Mouse (Mus musculus) forebrain, postnatal 0 days (tissue): ENCODE data around the gene Vapb. TPM values are rescaled to one million over a fixed set of nuclear protein-coding genes. Genes with fewer than 3 reads are reported as not detected.

ENCODE experiments used
- ATAC-seq: fragments of 200-750 bp; cut with Nextera tagmentation; 2 replicates; pipeline ENCODE4 v1.8.0; 2017; ENCODE audit warnings: mild to moderate bottlenecking, moderate library complexity
- DNase-seq: peaks from one replicate; pipeline ENCODE4 v3.0.0-alpha.2; 2015
- H3K27ac ChIP-seq: fragments of 300-500 bp; sonication (generic); 2 replicates; pipeline ENCODE4 v1.5.1; 2014; ENCODE audit warnings: low read depth, mild to moderate bottlenecking, antibody characterized with exemption, low read length, moderate library complexity, mixed read lengths
- H3K27me3 ChIP-seq: fragments of 300-500 bp; sonication (generic); 2 replicates; pipeline ENCODE4 v1.6.1; 2014; ENCODE audit warnings: mild to moderate bottlenecking, low read length, mixed read lengths; ENCODE audit not compliant: insufficient read depth
- H3K36me3 ChIP-seq: fragments of 300-500 bp; sonication (generic); 2 replicates; pipeline ENCODE4 v1.6.1; 2014; ENCODE audit warnings: mild to moderate bottlenecking, moderate library complexity; ENCODE audit not compliant: insufficient read depth
- H3K4me1 ChIP-seq: fragments of 300-500 bp; sonication (generic); 2 replicates; pipeline ENCODE4 v1.6.1; 2014; ENCODE audit warnings: antibody characterized with exemption; ENCODE audit not compliant: insufficient read depth
- H3K4me2 ChIP-seq: fragments of 300-500 bp; sonication (generic); 2 replicates; pipeline ENCODE4 v1.6.1; 2014; ENCODE audit warnings: low read depth, mild to moderate bottlenecking, moderate library complexity
- H3K4me3 ChIP-seq: fragments of 300-500 bp; sonication (generic); 2 replicates; pipeline ENCODE4 v1.5.1; 2014; ENCODE audit warnings: low read depth, low read length, mixed read lengths
- H3K9ac ChIP-seq: fragments of 300-500 bp; sonication (generic); 2 replicates; pipeline ENCODE4 v1.6.1; 2014; ENCODE audit warnings: mild to moderate bottlenecking
- H3K9me3 ChIP-seq: fragments of 300-500 bp; sonication (generic); 2 replicates; pipeline ENCODE4 v1.6.1; 2016; ENCODE audit warnings: low read length
- CTCF ChIP-seq: sonication (generic); IDR thresholded peaks from 2 replicates; pipeline ENCODE4 v1.5.1; 2016; ENCODE audit warnings: antibody characterized with exemption, control low read depth, low read depth
- WGBS: fragments of 180-500 bp; shearing (Covaris S2); extraction: QIAGEN DNeasy Blood & Tissue Kit; methylation state at CpG from one replicate; pipeline ENCODE4 v1.1.7; 2014; 5-methylcytosine and 5-hydroxymethylcytosine counted together
- polyA plus RNA-seq: library from polyadenylated mRNA; unstranded; fragments of >200 nt; fragmentation: Nextera tagmentation; extraction: Ambion mirVana; gene quantifications from 2 replicates; pipeline ENCODE4 v1.2.1, GENCODE M21; 2015
- total RNA-seq: library from RNA; depleted of rRNA; stranded (reverse); fragments of >200 nt; gene quantifications from 2 replicates; pipeline ENCODE4 v1.2.3, GENCODE M21; 2014

Vapb gene
- total and polyA plus RNA-seq, 2 experiments from 2014 or later = 13.6 to 41.8 TPM

- no peak for DNase-seq
- Histone ChIP-seq H3K4me3 (no peak overlapping the region), H3K4me2 (no peak overlapping the region), H3K27me3 (no peaks in the 10 kb centered on the region), H3K4me1 (peaks cover 8% of the 10 kb centered on the region), H3K9ac (no peak overlapping the region), H3K27ac (no peak overlapping the region), H3K36me3 (no peaks in the 10 kb centered on the region), H3K9me3 (no peaks in the 10 kb centered on the region)
- TF ChIP-seq CTCF = no peak
- no peak for ATAC-seq
- 93% methylated on average over 7 of the region's 7 CpGs for WGBS
Measured at GRCm38 (mm10) chr2:173739107-173739506, 1.8 kb downstream of the Vapb start.

DNA sequence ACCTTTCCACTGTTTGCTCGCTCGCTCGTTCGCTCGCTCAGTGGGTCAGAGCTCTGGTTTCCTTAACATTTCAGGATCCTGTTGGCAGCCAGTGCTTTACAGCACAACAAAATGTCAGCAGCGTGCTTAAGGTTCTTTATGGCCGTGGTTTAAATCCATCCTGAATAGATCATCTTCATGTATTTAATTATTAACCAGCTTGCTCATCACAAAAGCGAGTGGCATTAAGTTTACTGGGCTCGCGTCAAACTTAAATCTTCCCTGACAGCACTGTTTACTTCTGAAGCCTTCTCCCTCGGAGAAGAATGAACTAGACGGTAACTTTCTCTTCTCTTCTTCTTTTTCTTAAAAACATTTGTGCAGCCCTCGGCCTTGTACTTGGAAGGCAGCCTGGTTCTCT lies 4.8 kb downstream of the Vapb start:
- Histone ChIP-seq H3K4me3 (no peak overlapping the region), H3K9ac (no peak overlapping the region), H3K4me2 (no peak overlapping the region), H3K4me1 (peaks cover 8% of the 10 kb centered on the region), H3K9me3 (no peaks in the 10 kb centered on the region), H3K27ac (no peak overlapping the region), H3K36me3 (no peaks in the 10 kb centered on the region), H3K27me3 (no peaks in the 10 kb centered on the region)
- no peak for ATAC-seq
- WGBS = 76% methylated on average over 13 of the region's 13 CpGs
- no peak for TF ChIP-seq CTCF
- DNase-seq = no peak

GRCm38 (mm10) chr2:173742744-173743143 lies 5.4 kb downstream of the Vapb start:
- H3K27me3 ChIP-seq = no peaks in the 10 kb centered on the region
- no peak for DNase-seq
- no peak for ATAC-seq
- H3K9ac ChIP-seq = no peak overlapping the region
- no peak overlapping the region for H3K27ac ChIP-seq
- 81% methylated on average over 9 of the region's 9 CpGs for whole genome bisulfite sequencing
- H3K36me3 ChIP-seq = no peaks in the 10 kb centered on the region
- no peak overlapping the region for H3K4me2 ChIP-seq
- H3K9me3 ChIP-seq = no peaks in the 10 kb centered on the region
- peaks cover 7% of the 10 kb centered on the region for H3K4me1 ChIP-seq
- H3K4me3 ChIP-seq = no peak overlapping the region
- no peak for TF ChIP-seq CTCF

DNA sequence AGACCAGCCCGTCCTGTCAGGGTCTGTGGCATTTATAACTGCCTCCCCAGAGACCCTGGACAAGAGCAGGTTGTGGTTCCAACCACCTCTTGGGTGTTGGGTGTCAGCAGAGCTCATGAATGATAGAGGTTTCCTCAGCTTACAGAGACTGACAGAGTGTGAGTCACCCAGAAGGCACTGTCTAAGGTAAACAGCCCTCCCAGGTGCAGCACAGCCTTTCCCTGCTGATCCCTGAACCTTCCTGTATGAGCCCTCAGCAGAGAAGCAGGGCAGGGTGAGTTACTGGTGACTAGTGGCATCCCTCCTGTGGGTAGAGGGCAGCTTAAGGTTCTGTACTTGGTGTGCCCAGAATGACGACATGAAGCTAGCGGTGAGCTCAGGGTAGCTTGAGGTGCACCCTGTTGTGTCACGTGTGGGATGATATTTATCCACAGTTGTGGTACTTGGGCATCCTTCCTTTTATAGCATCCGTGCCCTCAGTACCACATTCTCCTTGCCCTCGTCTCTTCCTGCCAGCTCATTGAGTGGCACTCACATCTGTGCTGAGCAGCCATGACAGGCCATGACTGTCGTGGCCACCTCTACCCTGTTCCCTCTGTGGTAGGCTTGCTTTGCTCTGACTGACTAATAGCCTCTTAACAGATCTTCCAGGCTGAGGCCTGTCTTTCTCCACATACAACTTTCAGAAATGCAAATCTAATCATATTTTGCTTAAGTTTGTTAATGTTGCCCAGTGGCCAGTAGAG lies 6.9 kb downstream of the Vapb start:
- no peaks in the 10 kb centered on the region for H3K4me1 ChIP-seq
- no peaks in the 10 kb centered on the region for H3K36me3 ChIP-seq
- H3K9ac ChIP-seq = no peak overlapping the region
- H3K9me3 ChIP-seq = no peaks in the 10 kb centered on the region
- TF ChIP-seq CTCF = no peak
- no peaks in the 10 kb centered on the region for H3K27me3 ChIP-seq
- H3K4me2 ChIP-seq = no peak overlapping the region
- ATAC-seq (no peak), DNase-seq (no peak)
- no peak overlapping the region for H3K27ac ChIP-seq
- WGBS = 92% methylated on average over 7 of the region's 7 CpGs
- no peak overlapping the region for H3K4me3 ChIP-seq

- Histone ChIP-seq H3K4me3 (no peak overlapping the region), H3K4me2 (no peak overlapping the region), H3K27me3 (no peaks in the 10 kb centered on the region), H3K36me3 (no peaks in the 10 kb centered on the region), H3K9ac (no peak overlapping the region), H3K4me1 (no peaks in the 10 kb centered on the region), H3K27ac (no peak overlapping the region), H3K9me3 (no peaks in the 10 kb centered on the region)
- 87% methylated on average over 2 of the region's 2 CpGs for WGBS
- TF ChIP-seq CTCF = no peak
- DNase-seq (no peak), ATAC-seq (no peak)
Measured at GRCm38 (mm10) chr2:173748961-173749659, 11.8 kb downstream of the Vapb start.

DNA sequence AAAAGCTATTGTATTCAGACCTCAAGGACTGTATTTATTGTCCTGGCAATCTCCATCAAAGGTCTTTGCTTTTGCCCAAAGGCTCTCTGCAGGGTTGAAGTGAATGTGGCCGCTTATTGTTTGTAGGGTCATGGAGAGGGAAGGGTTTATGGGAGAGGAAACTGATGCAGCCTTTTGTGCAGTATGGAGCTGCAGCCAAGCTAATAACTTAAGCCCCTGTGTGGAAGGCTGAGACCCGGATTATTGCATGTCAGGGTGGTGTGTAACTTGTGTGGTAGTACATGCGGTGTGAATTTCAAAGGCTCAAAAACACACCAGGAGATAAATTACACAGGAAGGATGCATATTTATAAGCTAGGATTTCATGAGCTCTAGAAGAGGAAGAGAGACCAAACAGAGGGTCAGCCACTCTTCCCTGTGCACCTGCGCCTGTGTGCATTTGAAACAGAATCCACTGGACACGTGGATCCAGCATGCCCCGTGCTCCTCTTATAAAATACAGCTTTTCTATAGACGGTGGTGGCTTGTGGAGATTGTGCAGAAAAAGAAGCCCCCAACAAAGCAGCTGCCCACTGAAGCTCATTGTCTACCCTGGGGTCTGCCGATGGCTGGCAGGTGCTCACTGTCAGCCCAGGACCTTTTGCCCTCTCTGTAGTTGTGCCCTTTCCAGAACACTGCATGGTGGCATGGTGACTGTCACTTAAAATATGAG lies 18.3 kb downstream of the Vapb start:
- ATAC-seq (no peak; the same call in 1 of the 2 replicates), DNase-seq (no peak)
- H3K4me2 ChIP-seq = no peak overlapping the region
- H3K27me3 ChIP-seq = no peaks in the 10 kb centered on the region
- H3K4me3 ChIP-seq = no peak overlapping the region
- H3K9me3 ChIP-seq = no peaks in the 10 kb centered on the region
- H3K36me3 ChIP-seq = no peaks in the 10 kb centered on the region
- WGBS = 29% methylated on average over 8 of the region's 8 CpGs
- TF ChIP-seq CTCF = no peak
- H3K9ac ChIP-seq = no peak overlapping the region
- no peak overlapping the region for H3K27ac ChIP-seq
- H3K4me1 ChIP-seq = no peaks in the 10 kb centered on the region
